Mouse (Mus musculus): ENCODE data around the gene Coq10a.

Gene Coq10a

DNA sequence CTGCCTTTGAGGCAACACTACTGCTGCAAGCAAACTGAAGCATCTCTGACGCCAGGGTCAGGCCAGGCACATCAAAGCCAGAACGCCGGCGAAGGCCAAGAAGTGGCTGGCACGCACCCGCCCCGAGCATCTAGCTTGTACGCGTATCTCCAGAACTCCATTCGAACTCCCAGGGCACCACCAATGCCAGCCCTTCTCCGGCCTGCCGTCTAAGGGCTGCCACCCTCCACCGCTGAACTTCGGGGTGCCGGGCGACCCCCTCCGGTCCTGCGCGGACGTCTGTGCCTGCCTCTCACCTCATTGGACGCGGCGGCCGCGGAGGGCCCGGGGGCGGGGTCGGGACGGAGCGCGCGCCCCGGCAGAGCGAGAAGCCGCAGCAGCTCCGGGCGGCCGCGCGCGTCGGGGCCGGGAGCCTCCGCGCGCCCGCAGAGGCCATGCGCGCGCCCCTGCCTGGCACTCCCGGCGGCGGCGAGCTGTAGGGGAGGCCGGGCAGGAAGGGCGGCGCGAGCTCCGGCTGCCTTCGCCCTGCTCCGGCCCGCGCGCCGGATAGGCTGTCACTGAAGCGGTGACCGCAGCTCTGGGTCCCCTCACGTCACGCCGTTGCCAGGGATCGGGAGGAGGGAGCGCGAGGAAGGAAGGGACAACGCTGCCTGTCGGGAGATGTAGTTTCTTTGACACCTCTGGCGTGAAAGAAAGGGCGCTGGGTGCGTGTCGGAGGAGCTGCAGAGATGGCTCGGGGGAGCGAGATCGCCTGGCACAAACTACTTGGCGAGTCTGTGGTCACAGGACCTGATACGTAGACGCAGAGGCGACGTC, at the start of gene Coq10a:
Gene Coq10a (minus strand): TSS at position 596 of the 816 bp plus-strand sequence.
- peak; percentile 85 to 93 for DNase-seq (ENCODE audit: low spot score in 2 of 2)

DNA sequence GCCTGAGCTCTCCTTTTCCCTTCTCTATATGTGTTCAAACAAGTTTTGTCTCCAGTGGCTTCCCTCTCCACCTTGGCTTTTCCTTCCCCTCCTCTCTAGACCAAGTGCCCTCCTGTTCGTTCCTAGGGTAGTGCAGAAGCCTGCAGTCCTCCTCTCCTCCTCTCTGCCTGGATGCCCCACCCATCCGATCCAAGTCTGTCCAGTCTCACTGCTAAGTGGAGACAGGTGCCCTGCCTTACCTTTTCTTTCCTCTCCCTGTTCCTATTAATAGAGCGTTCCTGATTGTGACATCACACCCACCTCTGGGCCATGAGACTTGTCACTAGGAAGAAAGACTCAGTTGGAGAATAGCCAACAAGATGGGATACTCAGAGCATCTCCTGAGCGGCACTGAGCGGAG, 46.1 kb upstream of the Coq10a start:
- no peak for DNase-seq (ENCODE audit: low spot score in 2 of 2)

DNA sequence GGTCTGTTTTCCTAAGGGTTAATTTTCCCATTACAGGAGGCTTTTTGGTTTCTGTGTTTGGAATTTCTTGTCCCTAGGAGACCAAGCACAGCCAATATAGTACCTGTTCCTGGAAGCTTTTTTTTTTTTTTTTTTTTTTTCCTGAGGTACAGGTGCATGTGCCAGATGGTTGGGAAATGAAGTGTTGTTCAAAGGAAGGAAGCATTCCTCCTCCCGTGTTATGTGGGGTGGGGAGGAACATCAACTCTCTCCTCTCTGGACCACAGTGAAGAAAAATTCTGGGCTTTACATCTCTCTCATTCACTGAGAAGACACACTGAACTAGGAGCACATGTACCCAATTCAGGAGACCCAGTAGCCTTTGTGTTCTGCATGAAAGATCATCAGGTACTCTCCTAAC, 44.3 kb upstream of the Coq10a start:
- DNase-seq (ENCODE audit: low spot score in 2 of 2): no peak

DNA sequence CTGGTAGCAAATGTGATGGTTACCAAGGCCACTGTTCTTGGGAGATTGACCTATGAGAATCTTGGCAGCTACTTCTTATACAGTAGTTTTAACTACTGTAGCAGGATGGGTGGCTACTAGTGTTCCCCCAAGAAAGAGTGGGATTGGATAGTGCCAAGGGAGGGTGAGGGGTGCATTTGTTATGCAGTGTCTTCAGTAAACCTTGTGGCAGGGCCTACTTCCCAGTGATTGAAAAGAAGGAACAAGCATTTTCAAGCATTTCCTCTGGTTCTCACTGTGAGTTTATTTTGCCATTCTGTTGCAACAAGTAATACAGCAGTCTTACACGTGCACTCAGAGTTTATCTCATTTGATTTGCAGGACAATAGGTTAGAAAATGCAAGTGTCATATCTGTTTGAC, 43.8 kb upstream of the Coq10a start:
- DNase-seq (ENCODE audit: low spot score in 2 of 2): no peak

DNA sequence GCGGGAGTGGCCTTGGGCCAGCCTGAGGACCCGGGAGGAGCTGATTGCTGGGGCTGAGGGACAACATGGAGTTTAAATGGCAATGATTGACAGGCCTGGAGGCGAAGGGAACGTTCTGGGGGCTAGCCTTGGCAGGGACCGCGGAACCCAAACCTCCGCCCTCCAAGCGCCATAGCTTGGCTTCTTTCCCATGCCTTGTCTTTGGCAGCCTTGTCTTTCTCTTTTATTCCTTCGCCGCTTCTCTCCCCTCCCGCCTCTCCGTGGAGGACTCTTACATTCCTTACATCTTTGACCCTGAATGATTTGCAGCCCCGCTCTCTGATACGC, 43.2 kb upstream of the Coq10a start:
- DNase-seq (ENCODE audit: low spot score in 2 of 2): peak in 1 of 2 experiments; percentile 35

DNA sequence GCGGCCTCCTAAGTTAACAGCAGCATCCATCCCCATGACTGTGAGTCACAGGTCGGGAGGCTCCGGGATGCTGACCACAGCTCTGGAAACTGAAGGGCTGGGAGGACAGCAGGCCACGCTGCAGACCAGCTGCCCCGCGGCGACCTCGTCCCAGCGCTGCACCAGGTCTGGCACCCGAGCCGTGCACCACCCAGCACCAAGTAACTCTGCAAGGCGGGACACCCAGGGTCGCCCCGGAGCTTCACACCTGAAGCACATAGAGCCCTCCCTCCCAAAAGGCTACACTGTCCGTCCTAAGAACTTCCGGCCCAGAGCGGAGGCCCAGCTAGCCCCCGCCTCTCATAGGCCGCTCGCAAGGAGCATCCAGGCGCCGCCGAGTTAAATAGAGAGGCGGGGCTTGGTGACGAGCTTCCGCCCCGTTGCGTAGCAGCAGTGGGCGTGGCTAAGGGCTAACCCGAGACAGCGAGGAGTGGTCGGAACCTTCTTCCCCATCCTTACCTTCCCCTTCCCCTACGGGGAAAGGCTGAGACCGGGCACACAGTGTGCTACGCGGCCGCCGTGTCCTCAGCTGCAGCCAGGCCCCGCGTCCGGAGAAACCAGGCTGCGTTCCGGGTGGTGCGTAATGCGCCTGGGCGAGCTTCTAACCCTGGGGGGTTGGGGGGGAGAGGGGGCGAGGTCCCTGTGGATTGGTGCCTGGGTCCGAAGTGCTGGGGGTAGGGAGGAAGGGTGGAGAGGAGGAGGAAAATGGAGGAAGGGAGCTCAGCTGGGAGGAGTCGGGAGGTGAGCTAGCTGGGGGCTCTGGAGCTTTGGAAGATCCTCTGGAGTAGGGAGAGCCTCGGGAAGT, 42.6 kb upstream of the Coq10a start, which contains the start of the genes Nabp2 and Rnf41:
Gene Nabp2 (minus strand): TSS at position 282 of the 844 bp plus-strand sequence.
Gene Rnf41 (plus strand): TSS at position 447 of the 844 bp plus-strand sequence.
- DNase-seq (ENCODE audit: low spot score in 2 of 2): peak; percentile 95 to 98

DNA sequence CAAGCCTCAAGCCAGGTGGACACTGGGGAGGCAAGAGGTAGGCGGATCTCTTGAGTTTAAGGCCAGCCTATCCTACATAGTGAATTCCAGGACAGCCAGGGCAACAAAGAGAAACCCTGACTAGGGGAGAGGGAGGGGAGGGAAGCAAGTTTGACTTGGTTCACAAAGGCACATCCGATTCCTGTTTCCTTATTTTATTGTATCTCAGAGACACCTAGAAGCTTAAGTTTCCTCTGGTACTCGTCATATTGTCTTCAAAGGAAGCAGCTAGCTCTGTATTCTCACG, 41.7 kb upstream of the Coq10a start:
- DNase-seq (ENCODE audit: low spot score in 2 of 2): no peak

DNA sequence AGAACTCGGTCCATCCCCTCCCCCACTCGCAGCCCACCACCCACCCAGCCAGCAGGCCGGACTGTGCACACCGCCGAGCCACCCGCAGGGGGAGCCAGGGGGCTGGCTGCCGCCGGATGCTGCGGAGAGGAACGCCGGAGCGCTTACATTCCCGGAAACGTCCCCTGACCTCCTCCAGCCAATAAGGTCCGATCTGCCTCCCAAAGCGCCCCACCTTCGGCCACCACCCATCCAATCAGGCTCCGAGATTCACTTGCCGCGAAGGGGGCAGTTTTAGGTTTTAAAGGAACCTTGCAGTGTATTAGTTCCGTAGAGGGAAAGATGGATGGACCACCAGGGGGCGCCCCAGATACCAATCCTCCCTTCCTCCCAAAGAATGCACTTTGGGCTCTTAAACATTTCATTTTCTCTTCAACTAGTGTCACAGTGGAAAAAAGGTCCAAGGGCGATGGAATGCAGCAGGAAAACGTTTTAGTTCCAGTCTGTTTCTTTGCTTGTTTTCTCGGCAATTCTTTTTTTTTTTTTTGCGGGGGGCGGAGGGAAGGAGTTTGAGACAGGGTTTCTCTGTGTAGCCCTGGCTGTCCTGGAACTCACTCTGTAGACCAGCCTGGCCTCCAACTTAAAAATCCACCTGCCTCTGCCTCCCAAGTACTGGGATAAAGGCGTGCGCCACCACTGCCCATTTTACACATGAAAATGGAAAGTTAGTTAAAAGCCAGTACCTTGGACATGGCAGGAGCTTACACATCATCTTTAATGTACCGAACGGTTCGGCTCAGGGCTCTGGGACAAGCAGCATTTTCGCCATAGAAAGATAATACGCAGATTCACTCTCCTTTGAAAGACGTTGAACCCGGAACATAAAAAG, 41.1 kb upstream of the Coq10a start:
- peak; percentile 97 to 99 for DNase-seq (ENCODE audit: low spot score in 2 of 2)

DNA sequence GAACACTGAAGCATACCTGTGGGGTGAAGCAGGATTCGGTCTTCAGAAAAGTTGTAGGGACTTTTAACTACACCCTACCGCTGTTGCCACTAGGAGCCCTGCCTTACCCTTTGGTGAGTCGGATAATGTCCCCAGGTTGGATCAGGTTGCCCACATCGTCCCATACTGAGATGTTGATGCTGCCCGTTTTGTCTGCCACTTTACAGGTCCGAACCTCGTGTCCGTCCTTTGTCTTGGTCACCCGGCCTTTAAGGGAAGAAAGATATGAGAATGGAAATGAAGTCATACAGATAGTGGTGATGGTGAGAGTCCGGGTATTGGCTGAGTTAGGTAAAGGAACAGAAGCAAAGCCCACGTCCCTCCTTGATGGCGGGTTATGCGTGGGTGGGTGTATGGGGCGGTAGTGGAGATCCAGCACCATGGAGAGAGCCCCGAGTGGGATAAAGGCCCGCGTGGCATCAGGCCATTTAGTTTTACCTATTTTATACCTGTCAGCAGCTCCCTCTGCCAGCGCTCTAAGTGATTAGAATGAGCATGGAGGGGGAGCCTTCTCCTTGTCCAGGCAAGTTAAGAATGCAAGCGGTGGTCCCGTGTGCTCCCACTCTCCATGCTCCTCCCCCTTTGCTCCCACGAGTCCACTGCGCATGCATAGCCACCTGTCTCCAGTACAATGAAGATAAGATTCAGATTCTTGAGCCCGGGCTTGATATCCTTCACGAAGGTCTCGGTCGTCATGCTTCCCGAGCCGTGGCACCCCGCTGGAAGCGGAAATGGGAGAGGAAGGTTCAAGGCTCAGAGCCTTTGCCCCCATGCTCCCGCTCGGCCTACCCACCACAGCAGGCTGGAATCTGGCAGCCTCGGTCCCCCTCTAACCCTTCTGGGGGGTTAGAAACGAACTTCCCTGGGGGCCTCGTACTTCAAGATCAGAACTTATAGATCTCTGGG, 40.1 kb upstream of the Coq10a start:
- peak; percentile 30 to 76 for DNase-seq (ENCODE audit: low spot score in 2 of 2)

DNA sequence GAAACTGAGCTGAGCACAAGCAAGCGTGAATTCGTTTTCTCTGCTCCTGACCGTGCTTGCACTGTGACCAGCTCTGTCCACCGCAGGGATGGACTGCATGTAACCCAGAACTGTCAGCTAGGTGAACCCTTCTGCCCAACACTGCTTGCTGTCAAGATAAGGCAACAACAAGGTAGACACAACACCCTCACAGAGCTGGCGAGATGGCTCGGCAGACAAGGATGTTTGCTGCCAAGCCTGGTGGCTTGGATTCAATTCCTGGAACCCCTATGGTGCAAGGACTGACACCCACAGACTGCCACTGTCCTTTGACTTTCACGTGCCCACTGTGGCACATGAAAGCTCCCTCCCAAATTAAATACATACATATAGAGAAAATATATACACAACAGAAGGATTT, 35.1 kb upstream of the Coq10a start:
- no peak for DNase-seq (ENCODE audit: low spot score in 2 of 2)

DNA sequence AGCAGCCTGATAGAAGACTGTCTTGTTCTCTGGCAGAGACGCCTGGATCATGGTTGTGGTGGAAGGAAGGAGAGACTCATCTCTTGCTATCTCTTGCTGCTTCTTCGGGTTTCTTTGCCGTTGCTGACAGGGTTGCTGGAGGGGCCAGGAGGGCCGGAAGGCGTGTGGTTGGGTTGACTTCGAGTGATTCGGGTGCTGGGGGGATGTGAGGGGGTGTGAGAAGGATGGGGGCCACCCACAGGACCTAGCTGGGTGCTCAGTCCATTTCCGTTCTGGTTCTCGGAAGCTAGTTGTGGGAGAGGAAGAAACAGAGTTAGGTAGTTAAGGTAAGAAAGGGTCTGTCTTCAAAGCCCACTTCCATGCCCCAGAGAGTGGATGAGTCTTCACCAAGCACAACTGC, 32.8 kb upstream of the Coq10a start:
- DNase-seq (ENCODE audit: low spot score in 2 of 2): no peak

DNA sequence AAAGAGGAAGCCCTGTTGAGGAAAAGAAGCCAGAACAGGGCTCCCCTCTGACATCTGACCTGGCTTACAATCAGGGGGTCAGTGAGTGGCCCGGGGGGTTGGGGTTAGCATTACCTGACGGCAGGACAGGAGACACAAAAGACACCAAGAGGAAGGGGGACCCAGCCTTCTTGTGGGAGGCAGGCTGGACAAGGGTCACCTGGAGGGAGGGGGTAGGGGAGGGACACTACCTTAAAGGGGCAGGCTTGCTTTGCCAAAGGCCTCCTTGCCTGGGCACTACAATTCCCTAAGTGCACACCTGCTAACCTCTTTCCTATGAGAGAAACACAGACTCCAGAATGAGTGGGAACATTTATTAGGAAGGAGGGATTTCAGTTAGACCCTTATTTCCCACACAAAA, 32.3 kb upstream of the Coq10a start, which contains the start of gene Slc39a5:
Gene Slc39a5 (minus strand): TSS at position 174 of the 400 bp plus-strand sequence.
- DNase-seq (ENCODE audit: low spot score in 2 of 2): no peak

DNA sequence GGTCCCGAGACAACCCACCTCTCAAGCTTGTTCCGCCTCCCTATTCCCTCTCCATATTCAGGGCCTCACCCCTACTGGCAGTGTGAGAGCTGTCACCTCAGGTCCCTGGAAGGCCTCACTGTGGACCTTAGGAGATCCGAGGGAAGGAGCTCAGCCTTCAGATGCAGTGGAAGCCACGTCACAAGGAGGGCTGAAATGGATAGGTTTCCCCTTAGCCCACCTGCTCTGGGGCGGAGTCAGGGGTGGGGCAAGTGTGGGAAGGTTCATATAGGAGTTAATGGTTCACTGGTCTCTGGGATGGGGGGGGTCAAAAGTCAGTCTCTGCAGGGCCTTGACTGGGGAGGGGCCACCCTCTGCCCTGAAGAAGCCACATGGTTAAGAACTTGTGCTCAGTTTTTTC, 31.5 kb upstream of the Coq10a start:
- DNase-seq (ENCODE audit: low spot score in 2 of 2): no peak

DNA sequence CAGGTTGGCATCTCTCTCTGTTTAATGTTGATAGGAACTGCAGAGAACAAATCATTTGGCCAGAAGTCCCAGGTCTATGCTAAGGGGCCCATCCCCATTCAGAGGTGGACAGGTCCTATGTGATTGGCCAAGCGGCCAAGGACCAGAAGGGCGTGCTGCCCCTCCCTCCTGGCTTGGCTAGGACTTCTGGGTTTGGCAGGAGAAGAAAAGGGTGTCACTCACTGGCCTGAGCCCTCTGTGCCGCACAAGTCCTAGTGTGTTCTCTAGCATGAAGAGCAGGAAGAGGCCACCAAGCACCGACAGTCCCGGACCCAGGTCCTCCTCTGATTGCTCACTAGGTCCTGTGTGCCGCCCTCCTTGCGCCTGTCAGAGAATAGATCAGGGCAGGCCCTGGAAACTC, 28.7 kb upstream of the Coq10a start:
- no peak for DNase-seq (ENCODE audit: low spot score in 2 of 2)

DNA sequence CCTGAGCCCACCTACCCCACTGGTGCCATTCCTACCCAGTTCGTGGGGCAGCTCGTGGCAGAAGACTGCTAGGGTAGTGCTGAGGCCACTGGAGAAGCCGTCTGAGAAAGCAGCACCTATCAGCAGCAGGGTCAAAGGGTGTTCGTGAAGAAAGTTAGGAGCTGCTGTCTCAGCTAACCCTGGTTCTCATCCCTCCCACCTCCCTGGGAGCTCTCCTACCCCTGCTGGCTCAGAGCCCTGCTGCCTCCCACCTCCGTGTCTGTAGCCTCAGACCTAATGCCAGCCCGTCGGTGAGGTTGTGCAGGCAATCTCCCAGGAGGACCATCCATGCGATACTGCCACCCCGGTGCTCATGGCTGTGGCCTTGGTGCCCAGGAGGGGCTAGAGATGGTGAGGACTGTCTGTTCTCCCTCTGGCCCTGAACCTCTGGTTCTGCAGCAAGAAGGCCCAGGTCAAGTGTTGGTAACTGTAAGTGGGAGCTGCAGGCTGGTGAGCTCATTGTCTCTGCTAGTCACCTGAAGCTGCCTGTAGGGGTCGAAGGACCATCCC, 28.0 kb upstream of the Coq10a start:
- peak in 1 of 2 experiments; percentile 57 for DNase-seq (ENCODE audit: low spot score in 2 of 2)

DNA sequence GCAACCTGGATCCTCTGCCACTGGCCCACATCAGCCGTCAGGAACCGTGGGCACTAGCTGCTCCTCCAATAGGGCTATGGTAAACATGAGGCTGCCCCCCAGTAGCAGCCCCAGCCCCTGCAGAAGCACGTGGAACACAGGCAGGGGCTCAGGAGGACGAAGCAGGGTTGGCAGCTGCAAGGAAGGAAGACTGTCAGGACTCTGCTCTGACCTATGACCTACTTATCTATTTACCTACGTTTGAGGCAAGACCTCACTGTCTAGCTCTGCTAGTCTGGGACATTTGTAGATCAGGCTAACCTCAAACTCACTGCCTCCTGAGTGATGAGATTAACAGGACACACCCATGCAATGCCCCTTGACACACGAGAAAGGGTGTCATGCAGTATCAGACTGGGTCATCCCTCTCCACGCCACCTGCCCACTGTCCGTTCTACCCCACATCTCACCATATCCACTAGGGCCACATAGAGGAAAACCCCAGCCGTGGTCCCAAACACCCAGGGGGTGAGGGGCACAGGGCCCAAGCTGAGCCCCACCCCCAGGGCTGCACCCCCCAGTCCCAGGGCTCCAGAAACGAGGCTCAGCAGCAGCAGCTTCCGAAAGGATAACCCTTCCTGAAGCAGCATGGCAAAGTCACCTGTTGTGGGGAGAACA, 27.3 kb upstream of the Coq10a start:
- peak in 1 of 2 experiments; percentile 57 for DNase-seq (ENCODE audit: low spot score in 2 of 2)

DNA sequence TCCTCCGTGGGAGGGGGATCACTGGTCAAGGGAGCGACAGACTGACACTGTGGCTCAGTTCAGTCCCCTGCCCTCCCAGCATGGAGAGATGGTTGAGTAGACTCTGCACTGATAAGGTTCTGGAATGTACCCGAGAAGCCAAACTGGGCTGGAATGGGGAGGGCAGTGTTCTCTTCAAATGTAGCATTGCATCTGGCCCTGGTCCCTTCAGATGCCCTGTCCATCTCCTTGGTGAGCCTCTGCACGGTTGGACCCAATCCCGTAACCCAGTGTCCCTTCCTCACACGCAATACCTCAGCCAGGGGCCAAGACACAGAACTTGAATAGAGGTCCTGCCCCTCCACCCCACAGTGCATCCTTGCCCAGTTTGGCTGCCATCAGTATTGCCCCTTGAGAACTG, 23.1 kb upstream of the Coq10a start:
- no peak for DNase-seq (ENCODE audit: low spot score in 2 of 2)

DNA sequence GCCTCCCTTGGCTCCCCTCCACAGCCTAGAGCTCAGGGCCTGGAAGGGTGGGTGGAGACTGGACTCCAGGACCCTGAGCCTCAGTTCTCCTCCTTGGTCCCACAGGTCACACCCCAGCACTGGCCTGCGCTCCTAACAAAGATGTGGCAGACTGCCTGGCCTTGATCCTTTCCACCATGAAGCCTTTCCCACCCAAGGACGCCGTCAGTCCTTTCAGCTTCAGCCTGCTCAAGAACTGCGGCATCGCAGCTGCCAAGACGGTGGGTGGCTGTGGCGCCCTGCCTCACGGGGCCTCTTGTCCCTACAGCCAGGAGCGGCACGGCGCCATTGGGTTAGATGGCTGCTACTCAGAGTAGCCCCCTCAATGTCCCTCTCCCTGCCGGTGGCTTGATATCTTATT, 21.6 kb upstream of the Coq10a start:
- DNase-seq (ENCODE audit: low spot score in 2 of 2): peak in 1 of 2 experiments; percentile 62

DNA sequence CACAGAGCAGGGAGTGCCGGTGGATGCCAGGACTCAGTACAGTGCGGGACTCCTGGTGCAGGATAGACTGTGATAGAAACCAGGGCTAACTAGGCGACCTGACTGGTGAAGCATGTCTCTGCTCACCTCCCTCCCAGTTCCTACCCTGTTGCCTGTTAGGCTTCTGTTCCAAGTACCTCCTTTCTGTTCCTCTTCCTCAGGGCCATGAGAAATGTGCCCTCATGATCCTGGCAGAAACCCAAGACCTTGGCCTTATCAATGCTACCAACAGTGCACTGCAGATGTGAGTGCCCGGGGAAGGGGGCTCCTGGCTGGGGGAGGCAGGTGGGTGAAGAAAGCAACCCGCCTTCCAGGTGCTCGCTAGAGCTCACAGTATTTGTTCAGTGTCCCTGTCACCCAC, 20.8 kb upstream of the Coq10a start:
- no peak for DNase-seq (ENCODE audit: low spot score in 2 of 2)

DNA sequence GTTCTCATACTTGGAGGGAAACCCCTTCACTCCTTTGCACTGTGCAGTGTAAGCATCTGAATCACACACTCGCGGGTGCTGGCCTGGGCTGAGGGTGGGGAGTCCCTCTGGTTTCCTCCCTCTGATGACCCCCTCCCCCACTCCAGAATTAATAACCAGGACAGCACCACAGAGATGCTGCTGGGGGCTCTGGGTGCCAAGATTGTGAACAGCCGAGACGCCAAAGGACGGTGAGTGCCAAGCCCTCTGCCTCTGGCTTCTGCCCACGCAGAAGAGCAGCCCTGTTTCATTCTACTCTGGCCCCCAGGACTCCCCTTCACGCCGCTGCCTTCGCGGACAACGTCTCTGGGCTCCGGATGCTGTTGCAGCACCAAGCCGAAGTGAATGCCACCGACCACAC, 20.1 kb upstream of the Coq10a start:
- no peak for DNase-seq (ENCODE audit: low spot score in 2 of 2)

Measured in spleen, postnatal 4 days (tissue).